Mouse (Mus musculus) granulocyte monocyte progenitor cell, adult 5-6 weeks (primary cell): Measurements from ENCODE around the gene Polr3gl. TPM values are rescaled to one million over a fixed set of nuclear protein-coding genes. Genes with fewer than 3 reads are reported as not detected.

Experiments
- ATAC-seq: replicated peaks from 2 replicates; pipeline ENCODE4 v1.8.0; 2016; ENCODE audit warnings: mild to moderate bottlenecking, moderate TSS enrichment, inconsistent platforms; ENCODE audit not compliant: poor library complexity, severe bottlenecking
- total RNA-seq, 2 experiments: library from RNA; stranded (forward) in 1 of 2; stranded (reverse) in 1 of 2; fragments of 200-712, 200-1000 nt in 1 of 2; fragments of >200 nt in 1 of 2; fragmentation: Nextera tagmentation in 1 of 2; gene quantifications; 2 replicates each; pipeline ENCODE4 v1.2.3; 2014 to 2017

Gene Polr3gl
- total RNA-seq, 2 experiments from 2014 or later: 15.6 to 57.8 TPM

DNA sequence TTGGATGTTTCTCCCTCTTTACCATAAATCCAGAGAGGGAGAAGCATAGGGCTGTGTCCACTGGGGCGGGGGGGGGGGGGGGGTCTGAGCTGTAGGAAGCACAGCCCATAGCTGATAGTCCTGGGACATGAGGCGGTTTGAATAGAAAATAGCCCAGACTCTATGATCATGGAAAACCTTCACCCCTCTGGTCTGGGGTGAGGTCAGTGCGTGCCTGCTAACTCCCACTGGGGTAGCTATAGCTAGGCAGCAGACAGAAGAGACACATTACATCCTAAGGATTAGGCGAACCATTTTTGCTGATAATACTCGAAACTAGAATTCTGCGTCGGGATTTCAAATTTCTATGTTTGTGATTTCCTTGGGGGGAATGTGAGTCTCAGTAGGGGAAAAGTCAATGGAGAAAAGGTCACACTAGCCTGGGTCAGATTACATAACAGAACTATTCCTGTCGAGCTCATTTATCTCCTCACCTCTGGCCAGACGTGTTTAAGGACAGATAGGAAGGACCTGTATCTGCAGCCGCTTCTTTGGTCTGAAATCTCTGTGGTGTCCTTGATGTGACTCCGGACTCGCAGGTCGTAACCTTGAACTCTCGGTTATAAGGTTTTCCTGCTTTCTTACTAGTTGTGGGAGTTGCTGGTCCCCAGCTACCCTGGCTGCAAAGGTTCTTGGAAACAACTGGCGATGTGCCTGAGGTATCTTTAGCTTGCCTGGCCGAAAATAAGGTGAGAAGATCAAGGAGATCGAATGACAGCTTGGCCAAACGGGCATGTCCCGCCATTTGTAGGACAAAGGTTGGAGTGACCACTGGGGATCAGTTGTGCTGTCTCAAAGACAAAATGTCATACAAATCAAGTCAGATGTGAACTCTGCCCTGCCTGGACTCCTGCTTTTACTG lies 20.1 kb downstream of the Polr3gl start:
- ATAC-seq: no peak

DNA sequence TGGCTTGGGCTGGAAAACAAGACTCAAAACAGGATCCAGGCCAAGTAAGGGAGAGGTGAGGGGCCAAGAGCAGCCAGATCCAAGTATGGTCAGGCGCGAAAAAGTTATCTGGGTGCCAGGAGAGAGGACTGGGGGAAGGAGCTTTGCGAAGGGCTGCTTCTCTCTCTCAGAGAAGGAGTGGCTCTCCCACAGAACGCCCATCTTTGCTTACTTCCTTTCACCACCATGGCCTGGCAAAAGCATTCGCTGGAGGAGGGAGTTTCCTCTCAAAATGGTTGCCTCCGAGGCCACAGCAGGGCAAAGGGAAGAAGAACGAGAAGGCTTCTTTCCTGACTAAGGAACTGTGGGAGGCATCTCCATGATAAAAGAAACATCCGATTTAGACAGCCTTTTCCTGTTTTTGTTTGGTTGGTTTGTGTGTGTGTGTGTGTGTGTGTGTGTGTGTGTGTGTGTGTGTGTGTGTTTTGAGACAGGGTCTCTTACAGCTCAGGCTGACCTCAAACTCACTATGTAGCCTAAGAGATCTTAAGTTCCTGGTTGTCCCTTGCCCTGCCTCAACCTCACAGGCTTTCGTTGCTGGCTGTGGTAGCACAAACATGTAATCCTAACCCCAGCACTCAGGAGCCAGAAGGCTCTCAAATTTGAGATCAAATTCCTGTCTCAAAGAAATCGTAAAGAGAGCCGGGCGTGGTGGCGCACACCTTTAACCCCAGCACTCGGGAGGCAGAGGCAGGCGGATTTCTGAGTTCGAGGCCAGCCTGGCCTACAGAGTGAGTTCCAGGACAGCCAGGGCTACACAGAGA lies 21.9 kb downstream of the Polr3gl start:
- ATAC-seq: 0 out of 2 replicates have a peak, but pooled peaks have one; percentile 31

DNA sequence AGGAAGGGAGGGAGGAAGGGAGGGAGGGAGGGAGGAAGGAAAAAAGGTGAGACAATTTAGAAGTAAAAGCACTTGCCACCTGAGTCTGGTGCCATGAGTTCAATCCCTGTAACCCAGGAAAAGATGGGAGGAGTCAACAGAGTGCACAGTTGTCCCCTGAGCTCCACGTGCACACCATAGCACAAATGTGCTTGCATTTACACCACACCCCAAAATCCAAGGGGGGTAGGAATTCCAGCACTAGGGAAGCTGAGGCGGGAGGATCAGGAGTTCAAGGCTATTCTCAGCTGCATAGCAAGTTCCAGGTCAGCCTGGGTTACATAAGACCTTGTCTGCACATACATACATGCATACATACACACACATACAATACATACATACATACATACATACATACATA lies 22.6 kb downstream of the Polr3gl start:
- ATAC-seq: no peak

DNA sequence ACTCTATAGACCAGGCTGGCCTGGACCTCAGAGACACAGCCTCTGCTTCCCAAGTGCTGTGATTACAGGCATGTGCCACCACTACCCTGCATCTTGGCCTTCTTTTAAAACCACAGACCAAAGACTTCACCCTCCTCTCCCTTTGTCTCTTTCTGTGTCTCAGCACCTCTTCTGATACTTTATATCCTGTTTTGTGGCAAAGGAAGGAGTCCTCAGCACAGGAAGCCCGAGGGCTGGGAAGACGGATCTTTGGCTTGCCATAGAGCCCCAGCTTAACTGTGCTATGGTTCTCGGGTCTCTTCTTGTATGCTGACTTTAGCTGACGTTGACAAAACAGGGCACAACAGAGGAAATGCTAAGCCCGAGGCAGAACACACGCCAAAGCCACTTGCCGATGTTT lies 23.3 kb downstream of the Polr3gl start:
- no peak for ATAC-seq

DNA sequence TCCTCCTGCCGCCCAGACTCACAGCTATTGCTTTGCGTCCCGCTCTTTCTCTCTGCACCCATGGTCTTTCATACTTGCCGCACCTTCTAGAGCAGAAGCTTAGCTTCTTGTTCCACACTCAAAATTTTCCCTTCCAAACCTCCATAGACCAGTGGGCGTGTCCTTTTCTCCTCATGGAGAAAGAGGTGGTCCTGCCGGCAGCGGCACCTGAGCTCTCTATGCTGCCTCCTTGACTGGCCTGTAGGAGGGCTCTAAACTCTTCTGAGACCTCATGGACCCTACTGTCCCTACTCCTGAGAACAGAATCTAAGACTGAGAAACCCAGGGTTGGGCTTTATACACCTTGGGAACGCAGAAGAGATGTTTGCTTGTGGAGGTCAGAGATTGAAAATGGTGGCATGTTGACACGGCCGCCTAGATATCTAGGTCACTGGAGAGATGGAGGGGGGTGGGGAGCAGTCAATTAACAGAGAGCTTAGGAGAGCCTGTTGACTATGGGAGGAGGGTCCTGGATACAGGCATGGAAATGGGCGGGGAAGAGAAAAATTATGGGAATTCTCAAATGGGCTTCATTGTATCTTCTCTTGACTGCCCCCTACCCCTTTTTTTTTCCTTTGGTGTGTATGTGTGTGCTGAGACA lies 23.9 kb downstream of the Polr3gl start:
- ATAC-seq: no peak

DNA sequence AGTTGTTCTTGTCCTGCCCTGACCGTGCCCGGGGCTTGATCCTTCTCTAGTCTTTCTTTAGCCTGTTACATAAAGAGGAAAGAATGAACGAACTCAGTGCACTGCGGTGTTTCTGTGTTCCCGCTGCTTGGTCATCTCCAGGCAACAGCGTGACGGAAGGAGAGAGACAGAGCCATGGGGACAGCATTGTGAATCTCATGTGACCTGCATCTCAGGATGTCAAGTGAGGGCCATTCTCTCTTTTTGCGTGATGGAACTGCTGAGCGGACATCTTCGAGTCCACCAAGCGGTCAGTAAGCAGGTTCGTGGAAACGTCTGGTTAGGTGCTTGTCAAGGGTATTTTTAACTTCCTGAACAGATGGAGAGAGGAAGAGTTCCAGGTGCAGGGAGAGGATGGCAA lies 24.5 kb downstream of the Polr3gl start:
- ATAC-seq: no peak

DNA sequence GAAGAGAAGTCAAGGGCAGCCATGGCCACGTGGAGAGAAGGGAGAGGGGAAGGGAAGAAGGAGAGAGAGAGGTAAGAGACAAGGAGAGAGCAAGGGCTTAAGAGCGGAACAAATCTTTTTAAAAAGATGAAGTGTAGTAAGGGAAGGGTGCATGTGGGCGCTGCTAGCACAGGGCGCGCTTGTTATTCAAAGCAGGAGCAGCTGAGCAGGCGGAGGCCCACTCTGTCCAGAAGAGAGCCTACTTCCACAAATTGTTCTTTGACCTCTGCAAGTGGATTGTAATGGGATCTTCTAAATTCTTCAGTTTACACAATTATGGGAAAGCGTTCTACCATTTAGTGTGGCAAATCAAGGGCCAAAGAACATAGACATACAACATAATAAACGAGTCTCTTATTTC lies 25.4 kb downstream of the Polr3gl start:
- no peak for ATAC-seq

DNA sequence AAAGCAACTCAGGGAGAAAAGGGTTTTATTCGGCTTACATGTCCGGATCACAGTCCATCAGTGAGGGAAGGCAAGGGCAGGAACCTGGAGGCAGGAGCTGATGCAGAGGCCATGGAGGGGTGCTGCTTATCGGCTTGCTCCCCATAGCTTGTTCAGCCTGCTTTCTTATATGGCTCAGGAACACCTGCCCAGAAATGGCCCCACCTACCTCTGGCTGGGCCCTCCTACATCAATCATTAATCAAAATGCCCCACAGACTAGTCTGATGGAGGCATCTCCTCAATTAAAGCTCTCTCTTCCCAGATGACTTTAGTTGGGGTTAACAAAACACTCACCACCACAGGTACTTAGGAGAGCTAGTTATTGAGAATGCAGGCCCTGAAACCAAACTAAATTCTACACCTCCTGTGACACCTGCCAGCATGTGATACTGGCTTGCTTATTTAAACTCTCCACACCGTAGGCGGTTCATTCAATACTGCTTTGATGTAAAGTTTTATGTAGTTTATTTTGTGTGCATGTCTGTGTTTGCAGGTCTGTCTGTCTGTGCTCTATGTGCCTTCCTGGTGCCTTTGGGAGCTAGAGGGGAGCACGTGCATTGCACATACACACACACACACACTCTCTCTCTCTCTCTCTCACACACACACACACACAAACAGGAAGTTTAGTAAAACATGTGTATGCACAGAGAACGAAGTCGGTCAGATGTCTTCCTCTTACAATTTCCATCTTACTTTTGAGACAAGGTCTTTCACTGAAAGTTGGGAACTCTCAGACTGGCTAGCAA lies 27.1 kb downstream of the Polr3gl start:
- ATAC-seq: 0 out of 2 replicates have a peak, but pooled peaks have one; percentile 17

DNA sequence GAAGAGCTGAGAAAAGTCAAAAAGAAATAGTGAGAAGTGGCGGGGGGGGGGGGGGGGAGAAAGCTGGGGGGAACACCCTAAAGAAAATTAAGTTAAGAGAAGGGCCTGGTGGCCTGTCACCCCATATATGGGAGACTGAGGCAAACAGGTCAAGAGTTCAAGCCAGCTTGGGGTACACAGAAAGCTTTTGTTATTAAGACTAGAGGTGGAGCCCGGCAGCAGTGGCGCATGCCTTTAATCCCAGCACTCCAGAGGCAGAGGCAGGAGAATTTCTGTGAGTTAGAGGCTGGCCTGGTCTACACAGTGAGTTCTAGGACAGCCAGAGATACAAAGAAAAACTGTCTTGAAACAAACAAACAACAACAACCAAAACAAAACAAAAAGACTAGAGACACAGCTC lies 28.9 kb downstream of the Polr3gl start:
- no peak for ATAC-seq

DNA sequence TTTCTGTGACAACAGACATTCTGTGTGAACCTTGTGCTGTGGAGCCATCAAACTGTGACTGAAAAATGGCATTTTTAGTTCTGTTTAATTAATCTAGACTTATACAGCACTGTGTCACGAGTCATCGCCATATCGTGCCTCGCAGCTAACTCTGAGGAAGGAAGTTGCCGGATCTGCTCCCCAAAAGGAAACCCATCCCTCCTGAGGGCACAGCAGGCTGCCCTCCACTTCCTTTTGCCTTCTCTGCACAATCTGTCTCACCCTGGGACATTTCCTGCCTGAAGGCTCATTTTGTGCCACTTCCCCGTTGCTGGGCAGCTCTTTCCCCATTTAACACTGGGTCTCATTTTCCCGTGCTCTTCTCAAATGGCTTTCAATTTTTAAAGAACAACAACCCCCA lies 29.3 kb downstream of the Polr3gl start:
- peak; percentile 93 for ATAC-seq

DNA sequence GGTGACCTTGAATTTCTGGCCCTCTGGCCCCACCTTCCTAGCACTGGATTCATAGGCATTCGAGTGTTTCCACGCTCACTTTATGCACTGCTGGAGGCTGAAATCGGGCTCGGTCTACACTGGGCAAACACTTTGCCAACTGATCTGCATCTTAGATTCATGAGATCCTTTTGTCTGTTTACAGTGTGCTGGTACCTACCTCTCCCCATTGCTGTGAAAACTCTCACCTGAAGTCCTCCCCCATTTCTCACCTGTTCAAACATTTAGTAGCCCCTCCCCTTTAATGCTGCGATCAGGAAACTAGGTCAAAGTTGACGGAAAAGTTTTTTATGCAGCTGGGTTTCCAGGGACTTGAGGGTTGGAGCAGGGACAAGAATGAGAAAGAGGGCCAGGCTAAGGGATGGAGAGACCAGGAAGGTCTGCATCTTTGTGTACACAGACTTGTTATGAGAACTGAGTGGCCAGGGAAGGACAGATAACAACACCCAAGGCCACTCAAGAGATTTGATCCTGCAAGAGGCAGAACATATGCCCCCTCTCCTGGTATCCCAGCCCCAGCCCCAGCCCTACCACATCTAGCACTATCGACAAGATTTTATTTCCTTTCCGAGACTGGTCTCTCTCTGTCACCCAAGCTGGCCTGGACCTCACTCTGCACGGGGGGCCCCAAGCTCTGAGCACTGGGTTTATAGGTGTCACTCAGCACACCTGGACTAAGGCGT lies 29.9 kb downstream of the Polr3gl start:
- no peak for ATAC-seq

DNA sequence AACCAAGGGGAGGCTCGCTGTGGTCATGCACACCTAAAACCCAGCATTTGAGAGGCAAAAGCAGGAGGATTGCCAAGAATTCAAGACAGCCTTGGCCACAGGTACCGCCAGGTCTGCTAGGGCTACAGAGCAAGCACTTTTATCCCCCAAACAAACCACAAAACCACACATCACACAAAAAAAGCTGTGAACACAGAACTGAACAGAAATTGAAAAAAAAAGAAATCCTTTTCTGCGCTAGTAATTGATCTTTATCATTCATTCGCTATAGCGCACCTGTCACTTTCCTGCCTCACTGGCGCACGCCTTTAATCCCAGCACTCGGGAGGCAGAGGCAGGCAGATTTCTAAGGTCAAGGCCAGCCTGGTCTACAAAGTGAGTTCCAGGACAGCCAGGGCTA lies 30.7 kb downstream of the Polr3gl start:
- no peak for ATAC-seq

DNA sequence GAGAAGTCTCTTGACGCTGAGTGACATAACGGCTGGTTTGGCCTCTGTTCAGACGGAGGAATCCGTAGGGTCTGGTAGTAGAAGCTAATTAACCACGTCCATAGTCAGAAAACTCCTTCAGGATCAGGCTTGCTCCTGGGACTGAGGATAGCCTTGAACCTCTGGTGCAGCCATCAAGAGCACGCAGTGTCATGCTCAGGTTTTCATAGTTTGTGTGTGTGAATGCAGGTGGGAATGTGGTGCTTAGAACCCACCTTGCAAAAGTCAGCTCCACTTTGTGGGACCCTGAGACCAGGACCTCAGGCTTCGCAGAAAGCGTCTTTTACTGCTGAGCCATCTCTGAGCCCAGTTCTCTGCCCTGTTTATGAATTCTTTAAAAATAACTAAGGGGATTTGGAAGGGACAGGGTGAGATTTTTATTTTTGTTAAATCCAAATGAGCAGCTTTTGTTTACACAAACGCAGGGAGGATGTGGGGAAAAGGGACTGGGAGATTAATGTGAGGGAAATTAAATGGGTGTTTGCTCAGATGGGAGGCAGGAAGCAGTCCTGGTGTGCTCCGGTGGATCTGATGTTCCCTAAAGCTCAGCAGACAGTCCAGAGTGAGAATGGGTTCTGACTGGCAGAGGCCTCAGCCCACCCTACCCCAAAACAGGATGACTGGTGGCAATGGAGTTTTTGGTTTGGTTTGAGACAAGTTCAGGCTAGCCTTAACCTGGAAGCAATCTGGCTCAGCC lies 31.9 kb downstream of the Polr3gl start:
- ATAC-seq: no peak

DNA sequence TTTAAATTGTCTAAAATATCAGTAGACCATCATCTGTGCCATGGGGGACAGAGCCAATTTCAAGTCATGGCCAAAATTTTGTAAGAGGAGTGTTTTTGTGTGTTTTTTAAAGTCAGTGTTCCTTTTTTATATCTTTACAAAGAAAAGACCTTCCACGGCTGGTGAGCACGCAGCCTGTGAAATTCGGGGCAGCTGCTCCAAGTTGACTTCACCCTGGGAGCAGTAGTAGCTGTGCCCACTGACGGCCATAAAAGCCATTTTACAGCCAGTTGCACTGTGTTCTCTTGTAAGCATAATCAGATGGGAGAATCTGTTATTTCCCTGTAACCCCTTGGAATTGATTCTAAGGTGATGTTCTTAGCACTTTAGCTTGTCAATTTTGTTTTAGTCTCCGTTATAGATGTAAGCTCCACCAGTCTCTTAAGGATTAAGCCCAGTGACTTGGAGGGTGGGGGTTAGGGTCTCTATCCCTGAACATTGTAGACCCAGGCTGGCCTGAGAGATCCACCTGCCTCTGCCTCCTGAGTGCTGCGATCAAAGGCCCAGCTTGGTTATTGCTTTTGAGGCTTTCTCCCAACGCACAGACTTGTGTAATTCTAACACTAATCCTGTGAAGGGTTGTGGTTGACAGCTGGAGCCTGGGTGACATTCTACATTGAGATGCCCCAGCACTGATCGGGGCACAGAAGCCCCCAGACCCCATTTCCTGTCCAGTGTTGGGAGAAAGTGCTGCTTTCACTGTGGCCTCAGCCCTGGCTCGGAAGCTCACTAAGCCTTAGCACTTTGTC lies 32.9 kb downstream of the Polr3gl start:
- no peak for ATAC-seq

DNA sequence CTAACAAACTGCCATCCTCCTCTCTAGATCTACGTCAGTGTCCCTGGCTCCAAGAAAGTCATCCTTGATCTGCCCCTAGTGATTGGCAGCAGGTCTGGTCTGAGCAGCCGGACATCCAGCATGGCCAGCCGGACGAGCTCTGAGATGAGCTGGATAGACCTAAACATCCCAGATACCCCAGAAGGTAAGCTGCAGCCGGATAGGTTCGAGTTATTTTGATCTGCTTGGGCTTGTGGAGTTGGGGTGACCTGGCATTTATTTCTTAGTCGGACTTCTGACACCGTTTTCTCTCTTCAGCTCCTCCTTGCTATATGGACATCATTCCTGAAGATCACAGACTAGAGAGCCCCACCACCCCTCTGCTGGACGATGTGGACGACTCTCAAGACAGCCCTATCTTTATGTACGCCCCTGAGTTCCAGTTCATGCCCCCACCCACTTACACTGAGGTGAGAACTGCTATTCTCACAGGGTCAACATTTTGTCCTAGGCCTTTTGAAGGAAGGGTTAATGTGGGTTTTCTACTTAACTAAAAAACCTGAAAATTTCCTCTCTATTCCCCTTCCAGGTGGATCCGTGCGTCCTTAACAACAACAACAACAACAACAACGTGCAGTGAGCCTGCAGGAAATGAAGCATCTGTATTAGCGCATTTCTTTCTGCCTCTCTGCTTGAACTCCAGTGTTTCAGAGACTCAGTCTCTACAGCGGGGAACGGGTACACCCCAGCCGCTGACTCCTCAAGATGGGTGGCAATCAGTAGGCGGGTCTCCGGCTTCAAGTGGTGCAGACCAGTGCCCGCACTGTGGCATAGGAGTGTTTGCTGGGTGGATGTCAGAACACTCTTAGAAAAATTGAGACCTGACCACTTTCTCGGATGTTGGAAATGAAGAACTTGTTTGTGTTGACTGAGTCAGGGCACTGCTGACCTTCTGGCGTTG lies 33.8 kb downstream of the Polr3gl start:
- no peak for ATAC-seq

DNA sequence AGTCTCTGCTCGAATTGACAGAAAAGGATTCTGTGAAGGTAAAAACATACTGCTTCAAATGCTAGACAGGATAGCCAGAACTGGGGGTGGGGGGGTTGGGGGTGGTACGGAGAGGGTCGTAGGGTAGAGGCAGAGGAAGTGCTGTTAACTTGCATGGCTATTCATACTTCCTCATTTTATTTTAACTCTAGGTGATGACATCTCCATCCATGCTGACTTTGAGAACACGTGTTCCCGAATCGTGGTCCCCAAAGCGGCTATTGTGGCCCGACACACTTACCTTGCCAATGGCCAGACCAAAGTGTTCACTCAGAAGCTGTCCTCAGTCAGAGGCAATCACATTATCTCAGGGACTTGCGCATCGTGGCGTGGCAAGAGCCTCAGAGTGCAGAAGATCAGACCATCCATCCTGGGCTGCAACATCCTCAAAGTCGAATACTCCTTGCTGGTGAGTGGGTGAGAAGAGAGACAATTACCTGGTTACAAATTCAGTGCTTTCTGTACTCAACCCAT lies 34.5 kb downstream of the Polr3gl start:
- peak; percentile 38 for ATAC-seq
